Mouse (Mus musculus) limb, embryonic 15.5 days (tissue): ENCODE data around the gene Smok3b. TPM values are rescaled to one million over a fixed set of nuclear protein-coding genes. Genes with fewer than 3 reads are reported as not detected.
"Not testable (repeated sequence)": the region's sequence is repeated elsewhere in the genome, so short reads cannot be mapped to it uniquely, and the experiment has no call there.

Source experiments
- ATAC-seq: fragments of 200-750 bp; cut with Nextera tagmentation; 2 replicates; pipeline ENCODE4 v1.8.0; 2017; ENCODE audit warnings: low read depth, moderate TSS enrichment; ENCODE audit not compliant: insufficient number of reproducible peaks, low FRiP score, low TSS enrichment
- H3K27ac ChIP-seq: fragments of 300-500 bp; sonication (generic); 2 replicates; pipeline ENCODE4 v1.5.1; 2015; ENCODE audit warnings: moderate library complexity, mild to moderate bottlenecking, inconsistent platforms
- H3K27me3 ChIP-seq: fragments of 300-500 bp; sonication (generic); 2 replicates; pipeline ENCODE4 v1.6.1; 2015; ENCODE audit warnings: inconsistent platforms
- H3K36me3 ChIP-seq: fragments of 300-500 bp; sonication (generic); 2 replicates; pipeline ENCODE4 v1.6.1; 2015; ENCODE audit warnings: inconsistent platforms
- H3K4me1 ChIP-seq: fragments of 300-500 bp; sonication (generic); 2 replicates; pipeline ENCODE4 v1.6.1; 2015; ENCODE audit warnings: inconsistent platforms
- H3K4me2 ChIP-seq: fragments of 300-500 bp; sonication (generic); 2 replicates; pipeline ENCODE4 v1.6.1; 2015; ENCODE audit warnings: mild to moderate bottlenecking, inconsistent platforms
- H3K4me3 ChIP-seq: fragments of 300-500 bp; sonication (generic); 2 replicates; pipeline ENCODE4 v1.5.1; 2015; ENCODE audit warnings: mild to moderate bottlenecking, inconsistent platforms
- H3K9ac ChIP-seq: fragments of 300-500 bp; sonication (generic); 2 replicates; pipeline ENCODE4 v1.6.1; 2015; ENCODE audit warnings: inconsistent platforms
- H3K9me3 ChIP-seq: fragments of 300-500 bp; sonication (generic); 2 replicates; pipeline ENCODE4 v1.6.1; 2016; ENCODE audit warnings: inconsistent platforms
- WGBS: fragments of 180-500 bp; shearing (Covaris S2); methylation state at CpG from one replicate; pipeline ENCODE4 v1.1.7; 2015; 5-methylcytosine and 5-hydroxymethylcytosine counted together
- polyA plus RNA-seq: library from polyadenylated mRNA; unstranded; fragments of >200 nt; fragmentation: Nextera tagmentation; extraction: Ambion mirVana; gene quantifications from 2 replicates; pipeline ENCODE4 v1.2.1, GENCODE M21; 2015

The Smok3b gene
- polyA plus RNA-seq, result not detected in 2 replicates

- not testable (repeated sequence) for H3K27me3 ChIP-seq, H3K9me3 ChIP-seq
Measured at GRCm38 (mm10) chr5:138020961-138021479, at the start of gene Smok3b, which contains the start of gene Smok3a. Gene Smok3b (plus strand): TSS chr5:138021429. Gene Smok3a (plus strand): TSS chr5:138021261.

GRCm38 (mm10) chr5:137973161-137973560 lies 48.1 kb upstream of the Smok3b start:
- 78% methylated on average over 2 of the region's 2 CpGs for WGBS
- no peak overlapping the region for H3K27ac ChIP-seq
- no peaks in the 10 kb centered on the region for H3K27me3 ChIP-seq
- no peaks in the 10 kb centered on the region for H3K9me3 ChIP-seq
- H3K9ac ChIP-seq, result no peak overlapping the region
- H3K36me3 ChIP-seq, result no peaks in the 10 kb centered on the region
- no peak for ATAC-seq
- H3K4me2 ChIP-seq, result no peak overlapping the region
- no peaks in the 10 kb centered on the region for H3K4me1 ChIP-seq
- H3K4me3 ChIP-seq, result no peak overlapping the region

More at GRCm38 (mm10) chr5:138020961-138021479, at the start of gene Smok3b, which contains the start of gene Smok3a:
- not testable (repeated sequence) for H3K4me1 ChIP-seq, H3K9ac ChIP-seq, H3K4me2 ChIP-seq, H3K4me3 ChIP-seq, H3K27ac ChIP-seq, ATAC-seq, H3K36me3 ChIP-seq
- WGBS, result 80% methylated on average over 3 of the region's 7 CpGs

- WGBS, result 48% methylated on average over 3 of the region's 3 CpGs
- H3K27me3 ChIP-seq, result no peaks in the 10 kb centered on the region
- no peaks in the 10 kb centered on the region for H3K9me3 ChIP-seq
- no peak for ATAC-seq
- H3K4me1 ChIP-seq, result no peaks in the 10 kb centered on the region
- H3K4me2 ChIP-seq, result no peak overlapping the region
- no peak overlapping the region for H3K9ac ChIP-seq
- H3K4me3 ChIP-seq, result no peak overlapping the region
- no peak overlapping the region for H3K27ac ChIP-seq
- no peaks in the 10 kb centered on the region for H3K36me3 ChIP-seq
Measured at GRCm38 (mm10) chr5:137973738-137974137, 47.5 kb upstream of the Smok3b start.

GRCm38 (mm10) chr5:137974724-137975123 lies 46.5 kb upstream of the Smok3b start:
- no peak for ATAC-seq
- WGBS, result 66% methylated on average over 3 of the region's 3 CpGs
- no peak overlapping the region for H3K27ac ChIP-seq

GRCm38 (mm10) chr5:137975434-137975833 lies 45.8 kb upstream of the Smok3b start:
- Histone ChIP-seq H3K36me3 (no peaks in the 10 kb centered on the region), H3K27ac (no peak overlapping the region), H3K4me2 (no peak overlapping the region), H3K4me3 (no peak overlapping the region), H3K27me3 (no peaks in the 10 kb centered on the region), H3K9me3 (no peaks in the 10 kb centered on the region), H3K4me1 (no peaks in the 10 kb centered on the region), H3K9ac (no peak overlapping the region)
- 51% methylated on average over 1 of the region's 1 CpGs for WGBS
- ATAC-seq, result no peak

More at GRCm38 (mm10) chr5:137974724-137975123, 46.5 kb upstream of the Smok3b start:
- H3K27me3 ChIP-seq, result no peaks in the 10 kb centered on the region
- H3K9me3 ChIP-seq, result no peaks in the 10 kb centered on the region
- H3K36me3 ChIP-seq, result no peaks in the 10 kb centered on the region
- H3K4me3 ChIP-seq, result no peak overlapping the region
- H3K4me2 ChIP-seq, result no peak overlapping the region
- no peak overlapping the region for H3K9ac ChIP-seq
- H3K4me1 ChIP-seq, result no peaks in the 10 kb centered on the region

- WGBS, result 27% methylated on average over 1 of the region's 1 CpGs
- no peak overlapping the region for H3K27ac ChIP-seq
- ATAC-seq, result no peak
- H3K27me3 ChIP-seq, result no peaks in the 10 kb centered on the region
- H3K4me3 ChIP-seq, result no peak overlapping the region
- no peak overlapping the region for H3K4me2 ChIP-seq
- no peak overlapping the region for H3K9ac ChIP-seq
- no peaks in the 10 kb centered on the region for H3K36me3 ChIP-seq
- H3K4me1 ChIP-seq, result 0 out of 2 replicates have a peak, but pooled peaks cover 3% of the 10 kb centered on the region
- H3K9me3 ChIP-seq, result no peaks in the 10 kb centered on the region
Measured at GRCm38 (mm10) chr5:137977291-137977690, 43.9 kb upstream of the Smok3b start.

GRCm38 (mm10) chr5:137979081-137979480 lies 42.1 kb upstream of the Smok3b start:
- 74% methylated on average over 2 of the region's 2 CpGs for WGBS

GRCm38 (mm10) chr5:137981300-137981699 lies 39.9 kb upstream of the Smok3b start, which contains the start of gene Azgp1:
Gene Azgp1 (plus strand): TSS chr5:137981520.
- H3K4me2 ChIP-seq, result no peak within 1 kb of the TSS
- H3K4me3 ChIP-seq, result no peak within 1 kb of the TSS
- no peaks in the 10 kb centered on the region for H3K36me3 ChIP-seq
- no peak for ATAC-seq
- no peak within 1 kb of the TSS for H3K9ac ChIP-seq
- 0 out of 2 replicates have a peak, but pooled peaks cover 3% of the 10 kb centered on the region for H3K4me1 ChIP-seq
- no peaks in the 10 kb centered on the region for H3K27me3 ChIP-seq
- 46% methylated on average over 4 of the region's 4 CpGs for WGBS
- H3K9me3 ChIP-seq, result no peaks in the 10 kb centered on the region
- H3K27ac ChIP-seq, result no peak within 1 kb of the TSS

More at GRCm38 (mm10) chr5:137979081-137979480, 42.1 kb upstream of the Smok3b start:
- no peak for ATAC-seq
- Histone ChIP-seq H3K9ac (no peak overlapping the region), H3K4me1 (0 out of 2 replicates have a peak, but pooled peaks cover 3% of the 10 kb centered on the region), H3K27me3 (no peaks in the 10 kb centered on the region), H3K4me3 (no peak overlapping the region), H3K4me2 (no peak overlapping the region), H3K27ac (no peak overlapping the region), H3K9me3 (no peaks in the 10 kb centered on the region), H3K36me3 (no peaks in the 10 kb centered on the region)

- ATAC-seq, result no peak
- H3K36me3 ChIP-seq, result no peaks in the 10 kb centered on the region
- H3K4me2 ChIP-seq, result no peak overlapping the region
- no peaks in the 10 kb centered on the region for H3K9me3 ChIP-seq
- no peak overlapping the region for H3K4me3 ChIP-seq
- H3K27me3 ChIP-seq, result no peaks in the 10 kb centered on the region
- H3K27ac ChIP-seq, result no peak overlapping the region
- no peak overlapping the region for H3K9ac ChIP-seq
- WGBS, result 84% methylated on average over 1 of the region's 1 CpGs
- 0 out of 2 replicates have a peak, but pooled peaks cover 1% of the 10 kb centered on the region for H3K4me1 ChIP-seq
Measured at GRCm38 (mm10) chr5:137986351-137986750, 34.9 kb upstream of the Smok3b start.

- Histone ChIP-seq H3K4me3 (no peak overlapping the region), H3K4me2 (no peak overlapping the region), H3K36me3 (no peaks in the 10 kb centered on the region), H3K27me3 (no peaks in the 10 kb centered on the region), H3K27ac (no peak overlapping the region), H3K4me1 (no peaks in the 10 kb centered on the region), H3K9ac (no peak overlapping the region), H3K9me3 (no peaks in the 10 kb centered on the region)
- 82% methylated on average over 5 of the region's 5 CpGs for WGBS
- no peak for ATAC-seq
Measured at GRCm38 (mm10) chr5:138009437-138009836, 11.8 kb upstream of the Smok3b start.

GRCm38 (mm10) chr5:138012382-138012781 lies 8.8 kb upstream of the Smok3b start:
- Histone ChIP-seq H3K9me3 (no peaks in the 10 kb centered on the region), H3K4me3 (no peak overlapping the region), H3K27me3 (no peaks in the 10 kb centered on the region), H3K4me2 (no peak overlapping the region), H3K4me1 (no peaks in the 10 kb centered on the region), H3K9ac (no peak overlapping the region), H3K36me3 (no peaks in the 10 kb centered on the region), H3K27ac (no peak overlapping the region)
- no peak for ATAC-seq
- 80% methylated on average over 5 of the region's 5 CpGs for WGBS

GRCm38 (mm10) chr5:138016530-138016929 lies 4.7 kb upstream of the Smok3b start:
- 80% methylated on average over 2 of the region's 2 CpGs for WGBS
- H3K4me2 ChIP-seq, result no peak overlapping the region
- no peak overlapping the region for H3K4me3 ChIP-seq
- ATAC-seq, result no peak
- no peaks in the 10 kb centered on the region for H3K9me3 ChIP-seq
- no peak overlapping the region for H3K27ac ChIP-seq
- no peaks in the 10 kb centered on the region for H3K4me1 ChIP-seq
- H3K27me3 ChIP-seq, result no peaks in the 10 kb centered on the region
- H3K9ac ChIP-seq, result no peak overlapping the region
- no peaks in the 10 kb centered on the region for H3K36me3 ChIP-seq
